Mouse (Mus musculus): ENCODE results near the gene Marveld1.

The Marveld1 gene

GRCm38 (mm10) chr19:42139724-42140517, 7.3 kb upstream of the Marveld1 start:
- DNase-seq (ENCODE audit: low read depth, low spot score) = no peak

DNA sequence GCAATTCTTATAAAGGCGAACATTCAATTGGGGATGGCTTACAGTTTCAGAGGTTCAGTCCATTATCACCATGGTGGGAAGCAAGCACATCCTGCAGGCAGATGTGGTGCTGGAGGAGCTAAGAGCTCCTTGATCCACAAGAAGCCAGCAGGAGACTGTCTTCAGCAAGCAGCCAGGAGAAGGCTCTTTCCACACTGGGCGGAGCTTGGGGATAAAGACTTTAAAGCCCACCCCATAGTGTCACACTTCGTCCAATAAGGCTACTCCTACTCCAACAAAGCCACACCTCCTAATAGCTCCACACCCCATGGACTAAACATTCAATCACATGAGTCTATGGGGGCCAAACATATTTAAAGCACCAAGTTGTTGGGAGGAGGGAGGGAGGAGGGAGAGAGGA, 5.2 kb upstream of the Marveld1 start:
- no peak for DNase-seq (ENCODE audit: low read depth, low spot score)

DNA sequence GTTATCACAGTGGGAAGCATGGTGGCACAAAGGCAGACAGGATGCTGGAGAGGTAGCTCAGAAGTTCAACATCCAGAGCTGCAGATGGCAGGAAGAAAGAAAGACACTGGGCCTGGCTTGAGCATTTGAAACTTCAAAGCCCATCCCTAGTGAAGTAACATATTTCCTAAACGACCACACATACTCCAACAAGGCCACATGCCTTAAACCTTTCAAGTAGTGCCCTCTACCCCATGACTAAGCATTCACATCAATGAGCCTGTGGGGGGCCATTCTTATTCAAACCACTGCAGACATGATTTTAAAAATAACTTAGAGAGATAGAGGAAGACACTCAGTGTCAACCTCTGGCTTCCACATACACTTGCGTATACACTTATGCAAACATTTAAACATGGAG, 4.4 kb upstream of the Marveld1 start:
- no peak for DNase-seq (ENCODE audit: low read depth, low spot score)

GRCm38 (mm10) chr19:42144067-42144466, 3.1 kb upstream of the Marveld1 start:
- no peak for DNase-seq (ENCODE audit: low read depth, low spot score)

GRCm38 (mm10) chr19:42144541-42145167, 2.5 kb upstream of the Marveld1 start:
- peak; percentile 94 for DNase-seq (ENCODE audit: low read depth, low spot score)

DNA sequence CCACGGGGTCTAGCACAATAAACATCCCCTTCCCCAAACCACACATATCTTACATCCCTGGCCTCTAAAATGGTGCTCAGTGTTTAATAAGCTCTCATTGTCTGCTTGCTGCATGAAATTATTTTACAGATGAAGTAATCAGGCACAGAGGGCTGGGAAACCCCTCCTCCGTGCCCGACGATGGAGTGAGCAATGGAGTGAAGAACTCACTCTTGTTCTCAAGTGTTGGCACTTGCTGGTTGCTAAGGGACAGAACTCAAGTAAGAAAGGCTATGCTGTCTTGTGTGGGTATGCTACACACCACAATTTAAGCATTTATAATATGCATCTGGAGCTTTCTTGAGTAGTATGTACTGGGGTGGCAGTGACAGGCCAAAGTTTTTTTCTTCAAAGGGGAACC, 2.0 kb upstream of the Marveld1 start:
- DNase-seq (ENCODE audit: low read depth, low spot score) = no peak

- no peak for DNase-seq (ENCODE audit: low read depth, low spot score)
Measured at GRCm38 (mm10) chr19:42145731-42146130, 1.5 kb upstream of the Marveld1 start.

- DNase-seq (ENCODE audit: low read depth, low spot score) = no peak
Measured at GRCm38 (mm10) chr19:42146276-42147010, 757 bp upstream of the Marveld1 start.

- peak; percentile 65 for DNase-seq (ENCODE audit: low read depth, low spot score)
Measured at GRCm38 (mm10) chr19:42147769-42148568, 769 bp downstream of the Marveld1 start.

- DNase-seq (ENCODE audit: low read depth, low spot score) = no peak
Measured at GRCm38 (mm10) chr19:42148569-42148860, 1.3 kb downstream of the Marveld1 start.

DNA sequence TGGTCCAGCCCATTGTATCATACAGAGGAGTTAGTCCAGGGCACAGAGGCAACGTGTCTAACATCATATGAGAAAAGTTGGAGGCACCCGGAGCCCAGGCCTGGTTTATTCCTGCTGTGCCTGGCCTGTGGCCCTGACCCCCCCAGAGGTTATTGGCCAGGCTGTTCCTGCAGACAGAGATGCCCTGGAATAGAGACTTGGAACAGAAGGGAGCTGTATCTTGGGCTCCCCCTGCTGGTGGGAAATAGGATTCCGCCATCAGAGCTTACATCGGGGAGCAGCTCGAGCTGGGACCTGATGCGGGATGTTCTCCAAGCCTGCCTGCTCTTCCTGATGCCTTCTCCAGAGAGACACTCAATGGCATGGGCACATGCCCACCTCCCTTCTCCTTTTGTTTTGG, 4.8 kb downstream of the Marveld1 start:
- peak; percentile 87 for DNase-seq (ENCODE audit: low read depth, low spot score)

DNA sequence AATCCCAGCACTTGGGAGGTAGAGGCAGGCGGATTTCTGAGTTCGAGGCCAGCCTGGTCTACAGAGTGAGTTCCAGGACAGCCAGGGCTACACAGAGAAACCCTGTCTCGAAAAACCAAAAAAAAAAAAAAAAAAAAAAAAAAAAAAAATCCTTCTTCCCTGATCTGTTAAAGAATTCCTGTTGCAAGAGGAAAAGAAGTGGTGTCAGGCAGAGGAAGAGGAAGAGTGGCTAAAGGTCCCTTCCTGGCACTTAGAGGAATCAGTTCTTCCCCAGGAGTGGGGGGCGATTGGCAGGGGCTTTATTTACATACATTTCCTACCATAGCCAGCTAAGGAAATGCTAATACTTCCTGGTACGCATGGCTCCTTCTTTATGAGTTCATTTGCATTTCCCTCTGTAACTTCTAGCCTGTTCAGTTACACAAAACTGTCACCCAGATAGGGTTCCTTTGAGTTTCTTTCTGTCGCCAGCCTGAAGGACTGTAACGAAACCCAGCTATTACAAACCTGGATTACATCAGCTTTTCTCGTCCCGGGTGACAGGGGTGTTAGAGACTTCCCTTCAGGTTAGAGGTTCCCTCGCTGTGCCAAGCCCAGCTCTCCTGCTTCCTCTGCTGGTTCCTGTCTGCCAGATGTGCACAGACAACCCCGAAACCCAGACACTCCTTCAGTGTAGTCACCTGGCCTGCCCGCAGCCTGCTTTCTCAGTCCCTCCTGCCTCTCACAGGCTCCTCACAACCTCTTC, 10.5 kb downstream of the Marveld1 start:
- no peak for DNase-seq (ENCODE audit: low read depth, low spot score)

DNA sequence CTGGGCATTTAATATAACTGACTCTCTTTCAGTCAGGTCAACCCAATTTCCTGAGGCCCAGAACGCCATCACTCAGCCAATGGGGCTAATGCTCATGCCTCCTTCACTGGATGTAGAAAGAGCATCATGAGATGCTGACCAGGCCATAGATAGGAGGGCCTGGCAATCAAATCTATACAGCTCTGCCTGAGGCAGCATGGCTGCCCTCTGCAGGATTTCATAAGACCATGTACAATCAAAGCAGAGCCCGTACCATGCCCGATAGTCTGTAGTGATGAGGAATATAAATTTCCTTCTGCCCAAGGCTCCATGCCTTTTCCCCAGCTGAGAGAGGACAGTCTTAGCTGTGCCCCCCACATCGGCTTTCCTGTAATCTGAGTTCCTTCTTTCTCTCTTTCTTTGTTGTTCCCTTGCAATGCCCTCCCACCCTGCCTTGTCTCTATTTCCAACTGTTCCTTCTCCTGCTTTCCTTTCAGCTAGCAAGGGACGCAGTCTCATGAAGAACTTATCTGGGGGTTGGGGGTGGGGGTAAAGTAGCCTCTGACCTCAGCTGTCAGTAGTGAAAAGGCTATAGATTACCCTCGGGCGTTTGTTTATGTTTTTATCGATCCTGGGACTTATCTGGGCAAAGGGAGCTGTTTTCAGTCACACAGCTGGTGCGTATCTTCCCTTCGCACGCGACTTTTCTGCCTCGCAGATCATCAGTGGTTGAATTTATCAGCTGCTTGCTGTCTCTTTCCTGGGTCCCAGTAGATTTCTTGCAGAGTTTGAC, 11.2 kb downstream of the Marveld1 start:
- no peak for DNase-seq (ENCODE audit: low read depth, low spot score)

DNA sequence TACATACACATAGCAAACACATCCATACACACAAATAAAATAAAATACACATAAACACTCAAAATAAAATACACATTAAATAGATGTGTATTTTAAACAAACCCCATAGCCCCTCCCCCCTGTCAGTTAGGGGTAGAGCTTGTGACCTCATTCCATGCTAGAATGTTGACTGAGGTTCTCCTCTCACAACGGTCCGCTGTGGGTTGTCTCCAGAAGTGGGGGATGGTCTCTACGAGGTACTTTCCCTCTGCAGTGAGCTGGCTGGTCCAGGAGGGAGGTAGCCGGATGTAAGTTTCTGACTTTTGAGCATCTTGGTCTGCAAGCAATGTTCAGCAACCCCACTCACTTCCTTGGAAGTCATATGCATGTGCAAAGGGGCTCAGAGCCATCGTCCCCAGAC, 16.6 kb downstream of the Marveld1 start, which contains the start of gene Zfyve27:
Zfyve27 (plus strand) TSS at position 188 of the 400 bp plus-strand sequence.
- no peak for DNase-seq (ENCODE audit: low read depth, low spot score)

GRCm38 (mm10) chr19:42164188-42164587, 17.0 kb downstream of the Marveld1 start:
- DNase-seq (ENCODE audit: low read depth, low spot score) = no peak

DNA sequence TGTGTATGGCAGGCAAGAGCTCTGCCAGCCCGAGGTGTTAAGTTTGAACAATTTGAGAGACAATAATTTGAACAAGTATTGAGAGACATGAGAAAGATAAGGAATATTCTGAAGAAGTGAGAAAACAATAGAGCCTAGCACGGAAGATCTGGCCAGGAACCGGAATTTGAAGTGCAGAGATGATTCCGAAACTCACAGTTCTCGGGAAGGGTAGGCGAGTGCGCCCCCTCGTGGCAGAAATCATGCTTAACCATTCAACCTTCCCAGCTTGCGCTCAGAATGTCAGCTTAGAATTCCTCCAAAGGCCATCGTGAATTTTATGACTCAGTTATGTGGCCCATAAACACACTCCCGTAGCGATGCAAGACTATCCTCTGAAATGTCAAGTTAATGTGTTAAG, 18.9 kb downstream of the Marveld1 start:
- peak; percentile 90 for DNase-seq (ENCODE audit: low read depth, low spot score)

- no peak for DNase-seq (ENCODE audit: low read depth, low spot score)
Measured at GRCm38 (mm10) chr19:42166766-42167165, 19.6 kb downstream of the Marveld1 start.

DNA sequence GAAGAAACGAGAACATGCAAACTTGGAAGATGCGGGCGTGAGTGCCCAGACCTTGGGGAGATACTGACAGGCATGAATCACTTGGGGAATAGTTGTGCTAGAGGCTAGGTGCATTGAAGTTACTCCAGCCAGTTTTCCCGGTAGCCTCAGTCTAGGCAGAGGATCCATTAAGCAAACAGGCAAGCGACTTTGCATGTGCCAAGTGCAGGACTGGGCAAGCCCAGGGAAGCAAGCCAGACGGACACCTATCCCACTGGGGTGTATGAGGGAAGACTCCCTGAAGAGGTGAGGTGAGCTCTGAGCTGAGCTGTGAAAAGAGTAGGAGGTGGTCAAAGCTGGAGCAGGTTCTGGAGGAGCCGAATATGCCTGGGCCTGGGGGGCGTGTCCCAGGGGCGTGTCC, 20.3 kb downstream of the Marveld1 start:
- DNase-seq (ENCODE audit: low read depth, low spot score) = no peak

DNA sequence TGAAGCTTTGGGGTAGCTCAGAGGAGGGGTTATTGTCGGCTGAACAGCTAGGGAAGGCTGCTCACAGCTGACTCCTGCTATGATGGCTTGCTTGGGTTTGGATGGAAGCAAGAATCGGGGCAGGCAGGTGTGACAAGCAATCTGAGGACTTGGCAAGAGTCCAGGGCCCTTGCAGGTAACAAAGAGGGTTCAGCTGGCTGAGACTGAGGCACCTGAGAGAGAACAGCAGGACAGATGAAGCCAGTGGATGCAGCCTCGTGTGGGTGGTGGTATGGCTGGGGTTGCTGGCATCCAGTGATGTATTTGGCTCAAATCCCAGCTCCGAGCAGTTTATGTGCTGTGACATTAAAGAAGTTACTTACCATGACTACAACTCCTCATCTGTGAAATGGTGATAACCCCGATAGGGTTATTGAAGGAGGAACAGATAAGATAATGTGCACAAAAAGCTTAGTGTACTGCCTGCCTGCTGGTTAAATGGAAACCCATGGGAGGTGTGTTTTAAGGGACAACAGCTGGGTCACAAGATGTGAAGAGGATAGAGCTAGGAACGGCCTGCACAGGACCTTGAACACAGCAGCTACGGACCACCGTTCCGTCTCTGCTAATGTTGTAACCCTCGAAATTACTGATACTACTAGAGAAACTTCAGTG, 22.2 kb downstream of the Marveld1 start:
- DNase-seq (ENCODE audit: low read depth, low spot score) = no peak

Measured in CD4-positive, CD25-positive, alpha-beta regulatory T cell, adult 2 months (primary cell).